In the genomic region with DNA sequence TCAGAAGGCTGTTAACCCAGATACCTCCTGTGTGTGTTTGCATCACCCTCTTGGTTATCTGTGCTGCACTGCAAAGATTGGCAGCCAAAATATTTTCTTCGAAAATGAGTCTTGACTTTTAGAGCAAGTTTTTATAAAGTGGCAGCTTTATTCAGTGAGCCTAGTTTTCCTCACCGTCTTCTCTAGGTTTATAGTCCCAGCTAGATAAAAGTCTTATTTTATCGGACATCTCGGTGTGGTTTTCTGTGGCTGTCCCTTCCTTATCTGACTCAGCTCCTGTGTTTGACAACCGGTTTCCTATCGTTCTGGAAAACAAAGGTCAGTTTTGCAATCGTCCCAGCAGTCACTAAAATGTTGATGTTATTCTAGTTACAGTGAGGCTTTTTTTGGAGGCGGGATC, we compare ENCODE assay signal across 8 mouse cellular contexts. TPM values are rescaled to one million over a fixed set of nuclear protein-coding genes. Genes with fewer than 3 reads are reported as not detected.
DNase-seq lines count a peak whose midpoint lies in the region; ATAC-seq and TF ChIP-seq lines count a peak whose summit lies in the region.

No protein-coding gene starts in this region.

- WGBS in heart, embryonic 13.5 days, result 24% methylated on average over 8 of the region's 8 CpGs
- WGBS in hindbrain, embryonic 16.5 days, result 70% methylated on average over 8 of the region's 8 CpGs
- WGBS in midbrain, embryonic 14.5 days, result 82% methylated on average over 8 of the region's 8 CpGs

- no peak overlapping the region for H3K27ac ChIP-seq in heart, embryonic 13.5 days (replicated peaks)
- no peak overlapping the region for H3K27ac ChIP-seq in brown adipose tissue, adult 24 weeks (replicated peaks; ENCODE audit: low read depth, low read length)
- H3K27ac ChIP-seq in hindbrain, embryonic 16.5 days (ENCODE audit: low read depth, low read length), result no peak overlapping the region
- no peak overlapping the region for H3K27ac ChIP-seq in midbrain, embryonic 14.5 days (replicated peaks; ENCODE audit: low read depth, low read length)
- no peak overlapping the region for H3K27ac ChIP-seq in gastrocnemius, adult 2 months

- peak overlapping the region; percentile 89 for H3K4me2 ChIP-seq in heart, embryonic 13.5 days
- H3K4me2 ChIP-seq in hindbrain, embryonic 16.5 days (ENCODE audit: low read length), result peak overlapping the region; percentile 90
- H3K4me2 ChIP-seq in midbrain, embryonic 14.5 days (ENCODE audit: low read length), result peak overlapping the region; percentile 88

- no peaks in the 10 kb centered on the region for H3K27me3 ChIP-seq in heart, embryonic 13.5 days (replicated peaks)
- no peaks in the 10 kb centered on the region for H3K27me3 ChIP-seq in hindbrain, embryonic 16.5 days (replicated peaks; ENCODE audit: control insufficient read depth, insufficient read depth, low read length)
- no peaks in the 10 kb centered on the region for H3K27me3 ChIP-seq in midbrain, embryonic 14.5 days (ENCODE audit: control insufficient read depth, insufficient read depth, low read length)

- TF ChIP-seq CTCF in gastrocnemius, adult 2 months (IDR thresholded peaks at IDR 0.05), result no peak

- H3K36me3 ChIP-seq in heart, embryonic 13.5 days, result peaks cover 14% of the 10 kb centered on the region
- H3K36me3 ChIP-seq in hindbrain, embryonic 16.5 days (ENCODE audit: control insufficient read depth, insufficient read depth, low read length), result no peaks in the 10 kb centered on the region; the same call in 1 of the 2 replicates
- 0 out of 2 replicates have a peak, but pooled peaks cover 3% of the 10 kb centered on the region for H3K36me3 ChIP-seq in midbrain, embryonic 14.5 days (ENCODE audit: control insufficient read depth, insufficient read depth, low read length)

- H3K4me3 ChIP-seq in heart, embryonic 13.5 days, result peak overlapping the region; percentile 84
- 0 out of 2 replicates have a peak overlapping the region, but pooled peaks have one; percentile 8 for H3K4me3 ChIP-seq in brown adipose tissue, adult 24 weeks (ENCODE audit: insufficient read depth, low read depth, low read length)
- H3K4me3 ChIP-seq in hindbrain, embryonic 16.5 days (ENCODE audit: low read length), result peak overlapping the region; percentile 82
- H3K4me3 ChIP-seq in midbrain, embryonic 14.5 days (replicated peaks; ENCODE audit: low read depth, low read length), result peak overlapping the region; percentile 82
- H3K4me3 ChIP-seq in gastrocnemius, adult 2 months, result no peak overlapping the region

- ATAC-seq in heart, embryonic 13.5 days (ENCODE audit: extremely low read depth, insufficient number of reproducible peaks, low FRiP score, low TSS enrichment), result no peak
- ATAC-seq in hindbrain, embryonic 16.5 days, result no peak
- no peak for ATAC-seq in midbrain, embryonic 14.5 days (ENCODE audit: low FRiP score, low TSS enrichment)
- no peak for ATAC-seq in monocyte, adult 5-6 weeks (replicated peaks; ENCODE audit: insufficient number of reproducible peaks, low FRiP score, low TSS enrichment, poor library complexity, severe bottlenecking)

- H3K9me3 ChIP-seq in heart, embryonic 13.5 days, result peaks cover 5% of the 10 kb centered on the region; the same call in 1 of the 2 replicates
- no peaks in the 10 kb centered on the region for H3K9me3 ChIP-seq in hindbrain, embryonic 16.5 days (ENCODE audit: control insufficient read depth, low read length)
- H3K9me3 ChIP-seq in midbrain, embryonic 14.5 days (ENCODE audit: control insufficient read depth, low read length), result no peaks in the 10 kb centered on the region

- intact Hi-C loops in heart, postnatal 10 days (cut with DNase I), result no loop called here
- intact Hi-C loops in gastrocnemius, adult 2 months (cut with DNase I), result no loop called here

- no peak for DNase-seq in heart, postnatal 10 days
- no peak for DNase-seq in midbrain, embryonic 14.5 days
- no peak for DNase-seq in right cerebral cortex, postnatal 25 days
- no peak for DNase-seq in gastrocnemius, adult 2 months

- peak overlapping the region; percentile 92 for H3K9ac ChIP-seq in heart, embryonic 13.5 days
- peak overlapping the region; percentile 6; the same call in 1 of the 2 replicates for H3K9ac ChIP-seq in hindbrain, embryonic 16.5 days (ENCODE audit: low read depth, low read length)
- peak overlapping the region; percentile 81; the same call in 1 of the 2 replicates for H3K9ac ChIP-seq in midbrain, embryonic 14.5 days (replicated peaks; ENCODE audit: low read length)

- H3K4me1 ChIP-seq in heart, embryonic 13.5 days, result peaks cover 48% of the 10 kb centered on the region
- 0 out of 2 replicates have a peak, but pooled peaks cover 4% of the 10 kb centered on the region for H3K4me1 ChIP-seq in brown adipose tissue, adult 24 weeks (ENCODE audit: control insufficient read depth, insufficient read depth, insufficient read length, low read length)
- peaks cover 26% of the 10 kb centered on the region for H3K4me1 ChIP-seq in hindbrain, embryonic 16.5 days (ENCODE audit: control insufficient read depth, insufficient read depth, low read depth, low read length)
- peaks cover 21% of the 10 kb centered on the region for H3K4me1 ChIP-seq in midbrain, embryonic 14.5 days (ENCODE audit: control insufficient read depth, insufficient read depth, low read length)

RNA-seq across cellular contexts. Expression of a gene that starts 1.6 kb away (rescaled TPM):
- 13.6 and 15.5 TPM in 2 replicates for polyA plus RNA-seq in heart, embryonic 13.5 days (2015; fragmentation: Nextera tagmentation; extraction: Ambion mirVana)
- total RNA-seq in heart, postnatal 10 days (2021), result 10 to 100 TPM; 17.4 to 19.8 TPM
- 10.4 and 12.5 TPM in 2 replicates for polyA plus RNA-seq in brown adipose tissue, adult 24 weeks (2012; ENCODE audit: insufficient read depth, insufficient read length, missing spikeins)
- 26.5 and 29.8 TPM in 2 replicates for polyA plus RNA-seq in hindbrain, embryonic 16.5 days (2015; fragmentation: Nextera tagmentation; extraction: Ambion mirVana)
- polyA plus RNA-seq in midbrain, embryonic 14.5 days (2014; fragmentation: Nextera tagmentation; extraction: Ambion mirVana), result 36.2 and 47.0 TPM in 2 replicates
- total RNA-seq in gastrocnemius, adult 2 months (2021), result 10 to 100 TPM in 1 of 2 experiments, 1 to 10 TPM in 1; 8.3 to 11.4 TPM
- 19.7 to 23.6 TPM (median 22.3 TPM) in 3 replicates for total RNA-seq in monocyte, adult 5-6 weeks (2017)

RNA-seq across cellular contexts. Expression of a gene that starts 28.5 kb away (rescaled TPM):
- polyA plus RNA-seq in heart, embryonic 13.5 days (2015; fragmentation: Nextera tagmentation; extraction: Ambion mirVana), result 0.19 and 0.78 TPM in 2 replicates
- under 1 TPM; 0.42 to 0.45 TPM for total RNA-seq in heart, postnatal 10 days (2021)
- not detected in 2 replicates for polyA plus RNA-seq in brown adipose tissue, adult 24 weeks (2012; ENCODE audit: insufficient read depth, insufficient read length, missing spikeins)
- polyA plus RNA-seq in hindbrain, embryonic 16.5 days (2015; fragmentation: Nextera tagmentation; extraction: Ambion mirVana), result not detected in 2 replicates
- not detected in 2 replicates for polyA plus RNA-seq in midbrain, embryonic 14.5 days (2014; fragmentation: Nextera tagmentation; extraction: Ambion mirVana)
- not detected for total RNA-seq in gastrocnemius, adult 2 months (2021)
- not detected in 3 replicates for total RNA-seq in monocyte, adult 5-6 weeks (2017)

RNA-seq across cellular contexts. Expression of a gene that starts 47.2 kb away (rescaled TPM):
- polyA plus RNA-seq in heart, embryonic 13.5 days (2015; fragmentation: Nextera tagmentation; extraction: Ambion mirVana), result 0.05 and 0.11 TPM in 2 replicates
- under 1 TPM; 0.10 to 0.53 TPM for total RNA-seq in heart, postnatal 10 days (2021)
- not detected in 2 replicates for polyA plus RNA-seq in brown adipose tissue, adult 24 weeks (2012; ENCODE audit: insufficient read depth, insufficient read length, missing spikeins)
- polyA plus RNA-seq in hindbrain, embryonic 16.5 days (2015; fragmentation: Nextera tagmentation; extraction: Ambion mirVana), result 6.3 and 7.0 TPM in 2 replicates
- 3.4 and 4.3 TPM in 2 replicates for polyA plus RNA-seq in midbrain, embryonic 14.5 days (2014; fragmentation: Nextera tagmentation; extraction: Ambion mirVana)
- total RNA-seq in gastrocnemius, adult 2 months (2021), result not detected
- 0.19 to 0.53 TPM in 2 of 3 replicates, not detected in the other for total RNA-seq in monocyte, adult 5-6 weeks (2017)

Comparison
In these comparisons a context has a peak if more than half of its experiments do, and no peak if none do; other contexts are left out.
1. H3K9ac ChIP-seq: peak in every context shown above with its lines; median percentile 92 in heart, embryonic 13.5 days; 81 in midbrain, embryonic 14.5 days; 6 in hindbrain, embryonic 16.5 days.